Mouse (Mus musculus) forebrain, embryonic 16.5 days (tissue): ENCODE data around the gene Rab12. TPM values are rescaled to one million over a fixed set of nuclear protein-coding genes. Genes with fewer than 3 reads are reported as not detected.
A peak's percentile ranks its signal among the peaks of the same experiment; 100 is the strongest.

Experiments used
- ATAC-seq: fragments of 200-750 bp; cut with Nextera tagmentation; 2 replicates; pipeline ENCODE4 v1.8.0; 2017; ENCODE audit warnings: mild to moderate bottlenecking, moderate library complexity
- H3K27ac ChIP-seq: fragments of 300-500 bp; sonication (generic); 2 replicates; pipeline ENCODE4 v1.5.1; 2014; ENCODE audit warnings: low read length, control low read depth
- H3K27me3 ChIP-seq: fragments of 300-500 bp; sonication (generic); replicated peaks from 2 replicates; pipeline ENCODE4 v1.6.1; 2014; ENCODE audit warnings: low read length; ENCODE audit not compliant: control insufficient read depth, insufficient read depth
- H3K36me3 ChIP-seq: fragments of 300-500 bp; sonication (generic); 2 replicates; pipeline ENCODE4 v1.6.1; 2014; ENCODE audit not compliant: control insufficient read depth, insufficient read depth
- H3K4me1 ChIP-seq: fragments of 300-500 bp; sonication (generic); replicated peaks from 2 replicates; pipeline ENCODE4 v1.6.1; 2014; ENCODE audit warnings: low read length; ENCODE audit not compliant: control insufficient read depth, insufficient read depth
- H3K4me2 ChIP-seq: fragments of 300-500 bp; sonication (generic); 2 replicates; pipeline ENCODE4 v1.6.1; 2014; ENCODE audit warnings: mild to moderate bottlenecking, low read length, control low read depth
- H3K4me3 ChIP-seq: fragments of 300-500 bp; sonication (generic); replicated peaks from 2 replicates; pipeline ENCODE4 v1.5.1; 2014; ENCODE audit warnings: mild to moderate bottlenecking, low read length, control low read depth
- H3K9ac ChIP-seq: fragments of 300-500 bp; sonication (generic); replicated peaks from 2 replicates; pipeline ENCODE4 v1.6.1; 2014; ENCODE audit warnings: low read depth, low read length, control low read depth
- H3K9me3 ChIP-seq: fragments of 300-500 bp; sonication (generic); 2 replicates; pipeline ENCODE4 v1.6.1; 2016; ENCODE audit warnings: low read length; ENCODE audit not compliant: control insufficient read depth
- WGBS: fragments of 180-500 bp; shearing (Covaris S2); extraction: QIAGEN DNeasy Blood & Tissue Kit; methylation state at CpG from one replicate; pipeline ENCODE4 v1.1.7; 2014; 5-methylcytosine and 5-hydroxymethylcytosine counted together
- polyA plus RNA-seq: library from polyadenylated mRNA; unstranded; fragments of >200 nt; fragmentation: Nextera tagmentation; extraction: Ambion mirVana; gene quantifications from 2 replicates; pipeline ENCODE4 v1.2.1, GENCODE M21; 2015

Gene Rab12
- polyA plus RNA-seq, 1 experiment from 2014 or later = 73.6 TPM

DNA sequence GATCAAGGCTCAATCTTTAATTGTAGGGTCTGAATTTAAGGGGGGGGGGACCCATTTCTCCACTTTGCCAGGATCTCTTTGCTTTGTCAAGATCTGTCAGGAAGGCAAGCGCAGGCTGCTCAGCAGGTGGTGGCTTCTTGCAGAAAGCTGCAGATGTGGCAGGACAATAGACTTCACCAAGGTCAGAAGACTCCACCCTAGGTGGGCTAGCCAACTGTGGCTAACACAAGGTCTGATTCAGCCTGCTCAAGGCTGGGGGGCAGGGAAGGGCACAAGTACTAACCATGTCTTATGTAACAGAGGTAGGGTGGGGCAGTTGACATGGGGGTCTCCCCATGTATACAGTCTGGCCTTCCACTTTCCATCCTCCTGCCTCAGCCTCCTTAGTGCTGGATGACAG is 62.3 kb downstream of the Rab12 start:
- 23% methylated on average over 1 of the region's 1 CpGs for WGBS

DNA sequence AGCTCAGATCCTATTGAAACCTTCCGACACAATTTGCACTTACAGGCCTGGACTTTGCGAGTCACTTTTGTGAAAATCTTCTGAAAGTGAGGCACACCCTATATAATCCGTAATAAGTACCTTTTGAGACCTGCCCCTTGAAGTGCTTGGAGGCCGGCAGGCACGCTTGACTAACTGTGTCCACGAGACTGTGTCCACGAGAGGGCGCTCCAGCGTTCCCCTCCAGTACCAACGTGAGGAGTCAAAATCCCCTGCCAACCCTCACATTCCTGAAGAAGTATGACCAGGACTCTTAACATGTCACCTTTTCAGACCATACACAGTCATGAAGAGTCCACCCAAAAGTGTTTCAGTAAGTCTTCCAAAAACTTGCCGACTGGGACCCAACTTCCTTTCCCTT is 68.4 kb downstream of the Rab12 start:
- no peak for ATAC-seq
- Histone ChIP-seq H3K9ac (no peak overlapping the region), H3K4me1 (peaks cover 35% of the 10 kb centered on the region), H3K36me3 (no peaks in the 10 kb centered on the region), H3K9me3 (no peaks in the 10 kb centered on the region), H3K27ac (no peak overlapping the region), H3K4me2 (peak overlapping the region; percentile 84), H3K27me3 (no peaks in the 10 kb centered on the region), H3K4me3 (no peak overlapping the region)
- WGBS = 0% methylated on average over 11 of the region's 11 CpGs

More for the DNA sequence above, 62.3 kb downstream of the Rab12 start:
- no peaks in the 10 kb centered on the region for H3K36me3 ChIP-seq
- no peak overlapping the region for H3K9ac ChIP-seq
- no peaks in the 10 kb centered on the region for H3K4me1 ChIP-seq
- H3K27me3 ChIP-seq = no peaks in the 10 kb centered on the region
- ATAC-seq = no peak
- no peak overlapping the region for H3K4me3 ChIP-seq
- no peak overlapping the region for H3K4me2 ChIP-seq
- H3K27ac ChIP-seq = no peak overlapping the region
- H3K9me3 ChIP-seq = no peaks in the 10 kb centered on the region

GRCm38 (mm10) chr17:66450526-66451070 is 68.9 kb downstream of the Rab12 start:
- Histone ChIP-seq H3K9ac (no peak overlapping the region; the same call in 1 of the 2 replicates), H3K27ac (no peak overlapping the region; the same call in 1 of the 2 replicates), H3K36me3 (no peaks in the 10 kb centered on the region), H3K4me3 (peak overlapping the region; percentile 66), H3K4me2 (peak overlapping the region; percentile 84), H3K4me1 (peaks cover 40% of the 10 kb centered on the region), H3K27me3 (no peaks in the 10 kb centered on the region), H3K9me3 (no peaks in the 10 kb centered on the region)
- 4% methylated on average over 18 of the region's 18 CpGs for WGBS
- no peak for ATAC-seq

- WGBS = under 1% methylated on average over 70 of the region's 76 CpGs
- Histone ChIP-seq H3K4me1 (peaks cover 49% of the 10 kb centered on the region), H3K9me3 (no peaks in the 10 kb centered on the region), H3K9ac (peak within 1 kb of the TSS; percentile 96), H3K27me3 (no peaks in the 10 kb centered on the region), H3K36me3 (no peaks in the 10 kb centered on the region), H3K4me3 (peak within 1 kb of the TSS; percentile 66), H3K27ac (peak within 1 kb of the TSS; percentile 89), H3K4me2 (peak within 1 kb of the TSS; percentile 84)
- peak; percentile 90 for ATAC-seq
Measured at GRCm38 (mm10) chr17:66449460-66450341, 69.8 kb downstream of the Rab12 start, which contains the start of gene Mtcl1. Gene Mtcl1 (minus strand): TSS chr17:66449750.

- Histone ChIP-seq H3K4me2 (peak overlapping the region; percentile 84), H3K27me3 (no peaks in the 10 kb centered on the region), H3K36me3 (no peaks in the 10 kb centered on the region), H3K9me3 (no peaks in the 10 kb centered on the region), H3K4me3 (peak overlapping the region; percentile 66), H3K27ac (peak overlapping the region; percentile 89), H3K4me1 (peaks cover 55% of the 10 kb centered on the region), H3K9ac (peak overlapping the region; percentile 96)
- ATAC-seq = peak; percentile 40
- WGBS = under 1% methylated on average over 122 of the region's 136 CpGs
Measured at GRCm38 (mm10) chr17:66448421-66449405, 70.8 kb downstream of the Rab12 start.

DNA sequence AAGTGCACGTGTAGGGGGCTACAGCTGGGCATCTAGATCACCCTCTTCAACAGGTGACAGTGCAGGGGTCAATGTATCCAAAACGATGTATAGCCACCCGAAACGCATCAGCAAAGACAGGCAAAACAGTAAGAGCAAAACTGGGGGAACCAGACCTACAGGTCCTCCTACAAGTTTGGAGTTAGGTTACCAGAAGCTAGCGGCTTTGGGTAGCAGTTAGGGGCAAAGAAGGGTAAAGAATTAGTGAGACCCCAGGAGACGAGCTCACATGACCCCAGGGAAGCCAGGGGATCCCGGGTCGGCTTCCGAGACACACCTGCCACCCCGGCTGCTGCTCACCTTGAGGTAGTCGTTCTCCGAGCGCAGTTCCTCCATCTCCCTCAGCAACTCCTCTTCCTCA is 71.6 kb downstream of the Rab12 start:
- Histone ChIP-seq H3K4me3 (peak overlapping the region; percentile 66), H3K27me3 (no peaks in the 10 kb centered on the region), H3K4me1 (peaks cover 55% of the 10 kb centered on the region), H3K36me3 (no peaks in the 10 kb centered on the region), H3K9me3 (no peaks in the 10 kb centered on the region), H3K9ac (peak overlapping the region; percentile 96), H3K27ac (peak overlapping the region; percentile 20; the same call in 1 of the 2 replicates), H3K4me2 (peak overlapping the region; percentile 84)
- ATAC-seq = no peak
- WGBS = 2% methylated on average over 13 of the region's 13 CpGs

DNA sequence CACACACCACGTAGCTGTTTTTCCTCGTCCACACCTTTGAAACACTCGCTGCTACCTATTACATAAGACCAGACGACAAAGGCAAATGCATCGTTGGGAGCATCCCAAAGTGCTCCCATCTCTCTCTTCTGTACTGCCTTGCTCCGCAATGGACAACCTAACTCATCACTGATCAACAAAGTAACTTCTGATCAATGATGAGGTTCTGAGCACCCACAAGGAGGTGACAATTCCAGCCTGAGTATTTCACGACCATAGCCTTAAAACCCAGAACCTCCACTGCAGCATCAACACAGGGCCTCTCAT is 72.6 kb downstream of the Rab12 start:
- no peak overlapping the region for H3K27ac ChIP-seq

DNA sequence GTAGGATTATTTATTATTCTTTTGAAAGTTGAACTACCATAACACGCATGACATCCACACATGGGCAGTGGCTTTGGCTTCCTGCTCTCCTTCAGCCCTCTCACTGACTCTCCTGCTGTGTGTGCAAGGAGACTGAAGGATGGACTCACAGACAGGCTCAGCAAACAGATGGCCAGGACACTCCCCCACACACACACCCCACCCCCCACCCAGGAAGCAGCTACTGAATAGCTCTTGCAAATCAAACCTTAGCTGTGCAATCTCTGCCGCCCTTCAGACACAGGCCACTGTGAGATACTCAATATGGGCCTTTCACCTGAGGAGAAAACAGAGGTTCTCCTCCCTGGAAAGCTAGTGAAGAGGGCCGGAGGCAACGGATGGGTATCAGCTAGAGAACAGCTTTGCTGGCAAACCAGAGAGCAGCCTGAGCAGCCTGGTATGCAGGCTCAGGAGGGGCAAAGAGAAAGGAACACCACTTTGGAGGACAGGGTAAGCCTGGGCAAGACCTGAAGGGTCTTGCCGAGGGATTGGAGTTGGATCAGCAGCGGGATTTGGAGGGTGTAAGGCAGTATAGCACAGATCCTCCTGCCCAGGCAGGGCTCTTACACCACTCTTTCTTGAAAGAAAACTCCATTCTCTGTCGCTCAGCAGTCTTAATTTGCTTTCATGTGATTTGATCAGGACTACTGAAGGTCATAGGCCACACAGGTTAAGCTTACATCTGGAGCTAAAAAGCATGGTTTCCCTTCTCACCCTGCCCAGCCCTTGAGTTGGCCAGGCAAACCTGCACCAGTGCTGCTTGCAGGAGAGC is 73.1 kb downstream of the Rab12 start:
- Histone ChIP-seq H3K4me2 (peak overlapping the region; percentile 84), H3K4me1 (peaks cover 55% of the 10 kb centered on the region), H3K9me3 (no peaks in the 10 kb centered on the region), H3K36me3 (no peaks in the 10 kb centered on the region), H3K27ac (no peak overlapping the region), H3K9ac (peak overlapping the region; percentile 96), H3K4me3 (peak overlapping the region; percentile 66), H3K27me3 (no peaks in the 10 kb centered on the region)
- 42% methylated on average over 7 of the region's 7 CpGs for WGBS
- no peak for ATAC-seq

More for the DNA sequence above, 72.6 kb downstream of the Rab12 start:
- H3K4me3 ChIP-seq = peak overlapping the region; percentile 66
- 36% methylated on average over 7 of the region's 7 CpGs for WGBS
- peak overlapping the region; percentile 84 for H3K4me2 ChIP-seq
- no peaks in the 10 kb centered on the region for H3K36me3 ChIP-seq
- peak overlapping the region; percentile 96 for H3K9ac ChIP-seq
- no peaks in the 10 kb centered on the region for H3K9me3 ChIP-seq
- H3K4me1 ChIP-seq = peaks cover 55% of the 10 kb centered on the region
- no peaks in the 10 kb centered on the region for H3K27me3 ChIP-seq
- ATAC-seq = no peak
